Mouse (Mus musculus) forebrain, embryonic 16.5 days (tissue): ENCODE measurements around the gene Srpk3. TPM values are rescaled to one million over a fixed set of nuclear protein-coding genes. Genes with fewer than 3 reads are reported as not detected.

Experiments used
- ATAC-seq: fragments of 200-750 bp; cut with Nextera tagmentation; 2 replicates; pipeline ENCODE4 v1.8.0; 2017; ENCODE audit warnings: mild to moderate bottlenecking, moderate library complexity
- H3K27ac ChIP-seq: fragments of 300-500 bp; sonication (generic); 2 replicates; pipeline ENCODE4 v1.5.1; 2014; ENCODE audit warnings: low read length, control low read depth
- H3K27me3 ChIP-seq: fragments of 300-500 bp; sonication (generic); replicated peaks from 2 replicates; pipeline ENCODE4 v1.6.1; 2014; ENCODE audit warnings: low read length; ENCODE audit not compliant: control insufficient read depth, insufficient read depth
- H3K36me3 ChIP-seq: fragments of 300-500 bp; sonication (generic); 2 replicates; pipeline ENCODE4 v1.6.1; 2014; ENCODE audit not compliant: control insufficient read depth, insufficient read depth
- H3K4me1 ChIP-seq: fragments of 300-500 bp; sonication (generic); replicated peaks from 2 replicates; pipeline ENCODE4 v1.6.1; 2014; ENCODE audit warnings: low read length; ENCODE audit not compliant: control insufficient read depth, insufficient read depth
- H3K4me2 ChIP-seq: fragments of 300-500 bp; sonication (generic); 2 replicates; pipeline ENCODE4 v1.6.1; 2014; ENCODE audit warnings: mild to moderate bottlenecking, low read length, control low read depth
- H3K4me3 ChIP-seq: fragments of 300-500 bp; sonication (generic); replicated peaks from 2 replicates; pipeline ENCODE4 v1.5.1; 2014; ENCODE audit warnings: mild to moderate bottlenecking, low read length, control low read depth
- H3K9ac ChIP-seq: fragments of 300-500 bp; sonication (generic); replicated peaks from 2 replicates; pipeline ENCODE4 v1.6.1; 2014; ENCODE audit warnings: low read depth, low read length, control low read depth
- H3K9me3 ChIP-seq: fragments of 300-500 bp; sonication (generic); 2 replicates; pipeline ENCODE4 v1.6.1; 2016; ENCODE audit warnings: low read length; ENCODE audit not compliant: control insufficient read depth
- WGBS: fragments of 180-500 bp; shearing (Covaris S2); extraction: QIAGEN DNeasy Blood & Tissue Kit; methylation state at CpG from one replicate; pipeline ENCODE4 v1.1.7; 2014; 5-methylcytosine and 5-hydroxymethylcytosine counted together
- polyA plus RNA-seq: library from polyadenylated mRNA; unstranded; fragments of >200 nt; fragmentation: Nextera tagmentation; extraction: Ambion mirVana; gene quantifications from 2 replicates; pipeline ENCODE4 v1.2.1, GENCODE M21; 2015

Gene Srpk3
- polyA plus RNA-seq, 1 experiment from 2014 or later: 1.9 TPM

GRCm38 (mm10) chrX:73793505-73793904, 19.3 kb downstream of the Srpk3 start:
- Histone ChIP-seq H3K9ac (no peak overlapping the region), H3K4me1 (peaks cover 4% of the 10 kb centered on the region), H3K4me2 (no peak overlapping the region), H3K36me3 (no peaks in the 10 kb centered on the region), H3K9me3 (no peaks in the 10 kb centered on the region), H3K27me3 (no peaks in the 10 kb centered on the region), H3K27ac (no peak overlapping the region), H3K4me3 (no peak overlapping the region)
- ATAC-seq: no peak
- WGBS: 25% methylated on average over 1 of the region's 1 CpGs

- 86% methylated on average over 2 of the region's 2 CpGs for WGBS
- no peak for ATAC-seq
- Histone ChIP-seq H3K27ac (no peak overlapping the region), H3K4me2 (no peak overlapping the region), H3K36me3 (no peaks in the 10 kb centered on the region), H3K4me1 (no peaks in the 10 kb centered on the region), H3K9ac (no peak overlapping the region), H3K4me3 (no peak overlapping the region), H3K9me3 (no peaks in the 10 kb centered on the region), H3K27me3 (no peaks in the 10 kb centered on the region)
Measured at GRCm38 (mm10) chrX:73797511-73797910, 23.3 kb downstream of the Srpk3 start.

DNA sequence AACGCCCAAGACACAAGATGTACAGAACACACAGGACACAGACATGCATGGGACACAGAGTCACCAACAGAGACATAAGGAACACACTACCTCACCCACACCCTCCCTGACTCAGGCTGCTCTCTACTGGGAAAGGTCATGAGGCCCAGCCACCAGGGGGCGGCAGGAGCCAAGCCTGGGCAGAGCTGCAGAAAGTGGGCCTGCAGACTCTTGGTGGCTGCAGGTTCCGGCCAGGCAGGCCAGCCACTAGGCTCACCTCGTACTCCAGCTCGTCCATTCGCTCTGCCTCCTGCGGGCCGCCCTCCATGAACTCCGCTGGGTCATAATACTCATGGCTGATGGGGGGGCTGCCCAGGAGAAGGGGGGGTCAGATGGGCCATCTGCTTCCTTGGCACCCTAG, 24.3 kb downstream of the Srpk3 start:
- 30% methylated on average over 9 of the region's 9 CpGs for WGBS
- Histone ChIP-seq H3K4me2 (no peak overlapping the region), H3K27me3 (no peaks in the 10 kb centered on the region), H3K4me3 (no peak overlapping the region), H3K9ac (no peak overlapping the region), H3K9me3 (no peaks in the 10 kb centered on the region), H3K27ac (no peak overlapping the region), H3K4me1 (no peaks in the 10 kb centered on the region), H3K36me3 (no peaks in the 10 kb centered on the region)
- ATAC-seq: peak; percentile 60

- ATAC-seq: peak; percentile 57; the same call in 1 of the 2 replicates
- Histone ChIP-seq H3K27ac (no peak overlapping the region), H3K27me3 (no peaks in the 10 kb centered on the region), H3K4me2 (no peak overlapping the region), H3K4me1 (no peaks in the 10 kb centered on the region), H3K9me3 (no peaks in the 10 kb centered on the region), H3K36me3 (no peaks in the 10 kb centered on the region), H3K9ac (no peak overlapping the region), H3K4me3 (no peak overlapping the region)
- WGBS: 61% methylated on average over 1 of the region's 1 CpGs
Measured at GRCm38 (mm10) chrX:73805814-73806213, 31.6 kb downstream of the Srpk3 start.

DNA sequence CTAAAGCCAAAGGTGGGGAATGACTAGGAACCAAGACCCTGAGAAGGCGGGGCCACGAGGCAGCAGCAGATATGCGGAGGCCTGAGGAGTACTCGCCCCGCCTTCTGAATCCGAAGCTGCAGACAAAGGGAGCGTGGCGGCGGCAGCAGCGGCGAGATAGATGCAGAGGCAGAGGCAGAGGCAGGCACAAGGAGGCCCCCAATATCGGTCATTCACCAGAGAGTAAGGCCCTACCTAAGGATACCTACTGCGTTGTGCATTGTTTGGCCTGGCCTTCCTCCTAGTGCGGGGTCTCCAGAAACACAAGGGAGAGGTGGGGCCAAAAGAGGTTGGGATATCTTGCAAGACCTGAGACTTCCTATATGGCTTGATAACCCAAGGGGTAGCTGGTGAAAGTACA, 40.9 kb downstream of the Srpk3 start:
- Histone ChIP-seq H3K4me3 (peak overlapping the region; percentile 41), H3K27ac (peak overlapping the region; percentile 49), H3K4me2 (peak overlapping the region; percentile 52), H3K9ac (peak overlapping the region; percentile 60), H3K27me3 (no peaks in the 10 kb centered on the region), H3K4me1 (peaks cover 9% of the 10 kb centered on the region; the same call in 1 of the 2 replicates), H3K9me3 (no peaks in the 10 kb centered on the region), H3K36me3 (no peaks in the 10 kb centered on the region)
- ATAC-seq: peak; percentile 90
- WGBS: 21% methylated on average over 14 of the region's 14 CpGs

GRCm38 (mm10) chrX:73816596-73817314, 42.5 kb downstream of the Srpk3 start:
- H3K9ac ChIP-seq: no peak overlapping the region
- 70% methylated on average over 3 of the region's 3 CpGs for WGBS
- H3K27ac ChIP-seq: no peak overlapping the region
- no peak overlapping the region for H3K4me2 ChIP-seq
- H3K36me3 ChIP-seq: no peaks in the 10 kb centered on the region
- no peak for ATAC-seq
- H3K4me1 ChIP-seq: peaks cover 9% of the 10 kb centered on the region; the same call in 1 of the 2 replicates
- no peaks in the 10 kb centered on the region for H3K9me3 ChIP-seq
- H3K4me3 ChIP-seq: no peak overlapping the region
- H3K27me3 ChIP-seq: no peaks in the 10 kb centered on the region

DNA sequence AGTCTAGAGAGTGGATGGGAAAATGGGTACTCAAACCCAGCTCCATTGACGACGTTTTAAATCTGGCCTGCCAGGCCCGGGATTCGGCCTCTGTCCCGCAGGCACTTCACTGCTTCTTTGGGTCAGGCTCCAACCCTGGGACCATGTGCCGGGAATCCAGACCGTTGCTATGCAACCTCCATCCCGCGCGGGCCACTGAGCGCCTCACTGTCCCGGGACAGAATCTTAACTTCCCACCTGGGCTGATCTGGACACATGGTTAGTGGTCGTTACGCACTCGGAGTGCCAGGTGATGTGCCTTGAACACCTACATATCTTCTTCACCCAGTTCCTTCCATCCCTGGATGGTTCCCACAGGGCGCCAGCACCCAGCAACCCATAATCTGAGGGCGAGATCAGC, 49.5 kb downstream of the Srpk3 start:
- 16% methylated on average over 17 of the region's 17 CpGs for WGBS
- H3K4me3 ChIP-seq: peak overlapping the region; percentile 69
- peaks cover 10% of the 10 kb centered on the region for H3K4me1 ChIP-seq
- H3K4me2 ChIP-seq: peak overlapping the region; percentile 67
- H3K27me3 ChIP-seq: no peaks in the 10 kb centered on the region
- no peak overlapping the region; the same call in 1 of the 2 replicates for H3K27ac ChIP-seq
- no peaks in the 10 kb centered on the region for H3K36me3 ChIP-seq
- ATAC-seq: peak; percentile 19
- peak overlapping the region; percentile 84 for H3K9ac ChIP-seq
- no peaks in the 10 kb centered on the region for H3K9me3 ChIP-seq

DNA sequence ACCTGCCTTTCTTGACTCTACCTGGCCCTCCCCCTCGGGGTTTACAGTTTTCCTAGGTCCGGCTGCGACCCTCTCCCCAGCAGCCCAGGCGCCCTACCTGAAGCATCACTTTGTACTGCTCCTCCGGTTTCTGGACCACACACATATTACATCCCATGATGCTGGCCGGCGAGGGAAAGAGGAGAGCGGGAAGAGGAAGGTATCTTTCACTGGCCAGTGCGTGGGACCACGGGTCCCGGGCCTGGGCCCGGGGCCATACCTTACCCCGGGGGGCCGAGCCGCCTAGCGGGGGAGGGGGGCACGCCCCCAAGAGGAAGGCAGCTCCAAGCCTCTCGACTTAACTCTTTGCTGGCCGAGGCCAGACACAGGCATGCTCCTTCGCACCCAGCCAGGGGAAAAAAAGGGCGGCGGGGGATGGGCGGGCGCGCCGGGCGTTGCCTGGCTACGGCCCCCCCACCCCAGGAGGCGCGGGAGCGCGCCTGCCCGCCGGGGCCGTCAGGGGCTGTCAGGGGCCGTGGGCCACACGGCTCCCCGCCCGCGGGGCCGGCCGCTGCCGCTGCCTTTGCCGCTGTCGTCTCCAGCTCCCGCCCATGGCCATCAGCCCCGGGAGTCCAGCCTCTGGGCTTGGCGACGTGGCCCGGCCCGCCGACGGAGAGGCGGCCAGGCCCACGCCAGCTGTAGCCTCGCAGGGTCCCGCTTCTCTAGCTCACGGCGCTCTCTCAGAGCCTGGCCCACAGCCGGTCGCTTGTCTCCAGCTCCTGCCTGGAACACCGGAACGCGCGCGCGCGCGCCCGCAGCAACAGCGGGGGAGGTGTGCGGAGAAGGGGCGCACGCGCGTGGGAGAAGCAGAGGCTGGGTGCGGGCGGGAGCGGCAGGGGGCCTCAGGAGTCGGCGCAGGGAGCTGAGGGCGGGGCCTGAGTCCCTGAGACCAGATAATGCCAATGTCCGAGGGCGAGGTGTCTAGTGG, 50.3 kb downstream of the Srpk3 start, which contains the start of gene Pdzd4:
Gene Pdzd4 (minus strand): TSS at position 785 of the 967 bp plus-strand sequence.
- ATAC-seq: peak; percentile 89
- Histone ChIP-seq H3K36me3 (no peaks in the 10 kb centered on the region), H3K9me3 (no peaks in the 10 kb centered on the region), H3K4me1 (peaks cover 10% of the 10 kb centered on the region), H3K9ac (peak within 1 kb of the TSS; percentile 84), H3K27ac (peak within 1 kb of the TSS; percentile 91), H3K27me3 (no peaks in the 10 kb centered on the region), H3K4me2 (peak within 1 kb of the TSS; percentile 67), H3K4me3 (peak within 1 kb of the TSS; percentile 69)
- 20% methylated on average over 62 of the region's 84 CpGs for WGBS
